Mouse (Mus musculus) forebrain, embryonic 15.5 days (tissue): Measurements from ENCODE around the gene Abcf1. TPM values are rescaled to one million over a fixed set of nuclear protein-coding genes. Genes with fewer than 3 reads are reported as not detected.

Source experiments
- ATAC-seq: fragments of 200-750 bp; cut with Nextera tagmentation; replicated peaks from 2 replicates; pipeline ENCODE4 v1.8.0; 2017; ENCODE audit warnings: mild to moderate bottlenecking, moderate TSS enrichment, moderate library complexity
- H3K27ac ChIP-seq: fragments of 300-500 bp; sonication (generic); replicated peaks from 2 replicates; pipeline ENCODE4 v1.5.1; 2015; ENCODE audit warnings: mild to moderate bottlenecking, inconsistent platforms
- H3K27me3 ChIP-seq: fragments of 300-500 bp; sonication (generic); 2 replicates; pipeline ENCODE4 v1.6.1; 2015; ENCODE audit warnings: inconsistent platforms
- H3K36me3 ChIP-seq: fragments of 300-500 bp; sonication (generic); 2 replicates; pipeline ENCODE4 v1.6.1; 2015; ENCODE audit warnings: mild to moderate bottlenecking, inconsistent platforms
- H3K4me1 ChIP-seq: fragments of 300-500 bp; sonication (generic); 2 replicates; pipeline ENCODE4 v1.6.1; 2015; ENCODE audit warnings: inconsistent platforms
- H3K4me2 ChIP-seq: fragments of 300-500 bp; sonication (generic); replicated peaks from 2 replicates; pipeline ENCODE4 v1.6.1; 2015; ENCODE audit warnings: mild to moderate bottlenecking, inconsistent platforms
- H3K4me3 ChIP-seq: fragments of 300-500 bp; sonication (generic); 2 replicates; pipeline ENCODE4 v1.5.1; 2015; ENCODE audit warnings: mild to moderate bottlenecking, inconsistent platforms
- H3K9ac ChIP-seq: fragments of 300-500 bp; sonication (generic); replicated peaks from 2 replicates; pipeline ENCODE4 v1.6.1; 2015; ENCODE audit warnings: mild to moderate bottlenecking, inconsistent platforms
- H3K9me3 ChIP-seq: fragments of 300-500 bp; sonication (generic); 2 replicates; pipeline ENCODE4 v1.6.1; 2016; ENCODE audit warnings: inconsistent platforms
- WGBS: fragments of 180-500 bp; shearing (Covaris S2); methylation state at CpG from one replicate; pipeline ENCODE4 v1.1.7; 2015; ENCODE audit warnings: mixed read lengths; 5-methylcytosine and 5-hydroxymethylcytosine counted together
- polyA plus RNA-seq: library from polyadenylated mRNA; unstranded; fragments of >200 nt; fragmentation: Nextera tagmentation; extraction: Ambion mirVana; gene quantifications from 2 replicates; pipeline ENCODE4 v1.2.1, GENCODE M21; 2015

Abcf1 gene
- polyA plus RNA-seq, 1 experiment from 2014 or later: 88.3 TPM

- 52% methylated on average over 12 of the region's 12 CpGs for WGBS
- H3K36me3 ChIP-seq: no peaks in the 10 kb centered on the region
- no peak overlapping the region for H3K4me3 ChIP-seq
- H3K4me1 ChIP-seq: peaks cover 26% of the 10 kb centered on the region
- no peaks in the 10 kb centered on the region for H3K9me3 ChIP-seq
- no peaks in the 10 kb centered on the region for H3K27me3 ChIP-seq
- no peak for ATAC-seq
- H3K27ac ChIP-seq: no peak overlapping the region
- H3K4me2 ChIP-seq: no peak overlapping the region
- no peak overlapping the region for H3K9ac ChIP-seq
Observed at GRCm38 (mm10) chr17:35997713-35998510, 28.4 kb upstream of the Abcf1 start.

DNA sequence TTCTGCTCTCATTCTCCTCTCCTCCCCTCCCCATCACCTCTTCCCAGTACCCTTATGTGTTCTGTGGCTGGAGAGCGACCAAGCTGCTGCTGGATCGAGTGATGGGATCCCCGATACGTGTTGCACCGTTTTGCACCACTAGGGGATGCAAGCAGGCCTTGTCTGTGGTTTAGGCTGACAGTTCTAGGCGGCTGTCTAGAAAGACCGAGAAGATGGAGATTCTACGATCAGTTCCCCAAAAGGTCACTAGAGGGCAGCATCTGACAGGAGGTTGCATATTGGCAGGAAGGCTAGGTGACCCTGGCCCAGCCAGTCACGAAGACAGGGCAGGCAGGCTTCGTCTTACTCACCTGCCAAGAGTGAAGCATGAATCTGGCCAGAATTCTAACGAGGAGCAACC is 27.4 kb upstream of the Abcf1 start:
- H3K4me1 ChIP-seq: peaks cover 26% of the 10 kb centered on the region
- no peaks in the 10 kb centered on the region for H3K9me3 ChIP-seq
- no peak overlapping the region for H3K4me2 ChIP-seq
- peak; percentile 65 for ATAC-seq
- no peak overlapping the region for H3K27ac ChIP-seq
- H3K36me3 ChIP-seq: no peaks in the 10 kb centered on the region
- H3K4me3 ChIP-seq: no peak overlapping the region
- H3K9ac ChIP-seq: no peak overlapping the region
- 2% methylated on average over 11 of the region's 11 CpGs for WGBS
- no peaks in the 10 kb centered on the region for H3K27me3 ChIP-seq

DNA sequence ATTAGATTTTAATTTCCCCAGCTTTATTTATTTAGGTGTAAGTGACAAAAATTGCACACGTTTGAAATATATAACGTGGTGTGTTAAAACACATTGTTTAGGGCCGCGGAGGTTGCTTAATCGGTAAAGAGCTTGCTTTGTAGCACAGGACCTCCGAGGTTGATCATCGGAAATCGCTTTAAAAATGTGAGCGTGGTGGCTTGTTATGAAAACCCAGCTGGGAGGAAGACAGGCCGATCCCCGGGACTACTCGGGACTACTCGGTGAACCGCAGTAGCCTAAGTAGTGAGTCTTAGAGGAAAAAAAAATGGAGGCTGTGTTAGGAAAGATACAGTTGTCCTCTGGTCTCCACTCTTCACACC is 25.3 kb upstream of the Abcf1 start:
- WGBS: under 1% methylated on average over 14 of the region's 14 CpGs
- Histone ChIP-seq H3K36me3 (peaks cover 1% of the 10 kb centered on the region; the same call in 1 of the 2 replicates), H3K9ac (peak overlapping the region; percentile 59), H3K4me1 (peaks cover 26% of the 10 kb centered on the region), H3K27ac (peak overlapping the region; percentile 79), H3K4me2 (peak overlapping the region; percentile 65), H3K9me3 (no peaks in the 10 kb centered on the region), H3K27me3 (no peaks in the 10 kb centered on the region), H3K4me3 (peak overlapping the region; percentile 66)
- ATAC-seq: no peak

GRCm38 (mm10) chr17:35994175-35994878 is 24.8 kb upstream of the Abcf1 start:
- no peaks in the 10 kb centered on the region for H3K27me3 ChIP-seq
- H3K4me2 ChIP-seq: peak overlapping the region; percentile 65
- ATAC-seq: peak; percentile 80
- no peaks in the 10 kb centered on the region for H3K9me3 ChIP-seq
- peak overlapping the region; percentile 59 for H3K9ac ChIP-seq
- WGBS: 2% methylated on average over 31 of the region's 31 CpGs
- peak overlapping the region; percentile 79 for H3K27ac ChIP-seq
- H3K4me3 ChIP-seq: peak overlapping the region; percentile 66
- peaks cover 7% of the 10 kb centered on the region; the same call in 1 of the 2 replicates for H3K36me3 ChIP-seq
- H3K4me1 ChIP-seq: peaks cover 26% of the 10 kb centered on the region

DNA sequence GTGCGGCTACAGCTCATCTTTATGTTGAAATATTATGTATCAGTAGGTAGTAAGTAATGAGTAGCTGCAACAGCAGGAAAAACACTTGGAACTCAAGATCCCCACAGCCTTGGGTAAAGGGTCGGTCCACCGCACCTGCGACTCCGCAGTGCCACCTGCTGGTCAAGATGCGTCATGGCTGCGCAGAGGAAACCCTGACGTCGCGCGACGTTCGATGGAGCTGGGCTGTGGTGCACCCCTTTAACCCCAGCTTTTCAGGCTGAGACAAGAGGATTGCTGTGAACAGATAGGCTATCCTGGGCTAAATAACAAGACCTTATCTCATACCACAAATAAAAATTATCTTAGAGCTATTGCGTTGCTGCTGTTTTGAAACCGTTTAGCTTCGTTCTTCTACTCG is 24.1 kb upstream of the Abcf1 start:
- ATAC-seq: peak; percentile 74

GRCm38 (mm10) chr17:35991781-35992180 is 22.2 kb upstream of the Abcf1 start:
- 58% methylated on average over 10 of the region's 10 CpGs for WGBS
- Histone ChIP-seq H3K9ac (no peak overlapping the region), H3K27me3 (no peaks in the 10 kb centered on the region), H3K27ac (no peak overlapping the region), H3K36me3 (peaks cover 27% of the 10 kb centered on the region), H3K4me1 (peaks cover 16% of the 10 kb centered on the region), H3K9me3 (no peaks in the 10 kb centered on the region), H3K4me3 (no peak overlapping the region), H3K4me2 (no peak overlapping the region)
- no peak for ATAC-seq

More for the DNA sequence above, 24.1 kb upstream of the Abcf1 start:
- Histone ChIP-seq H3K4me2 (peak overlapping the region; percentile 65), H3K36me3 (peaks cover 12% of the 10 kb centered on the region), H3K4me1 (peaks cover 26% of the 10 kb centered on the region), H3K9me3 (no peaks in the 10 kb centered on the region), H3K27ac (no peak overlapping the region), H3K27me3 (no peaks in the 10 kb centered on the region), H3K4me3 (peak overlapping the region; percentile 66), H3K9ac (no peak overlapping the region)
- 7% methylated on average over 17 of the region's 17 CpGs for WGBS

- Histone ChIP-seq H3K27me3 (no peaks in the 10 kb centered on the region), H3K27ac (no peak overlapping the region), H3K4me3 (no peak overlapping the region), H3K4me2 (no peak overlapping the region), H3K9me3 (no peaks in the 10 kb centered on the region), H3K36me3 (peaks cover 36% of the 10 kb centered on the region), H3K9ac (no peak overlapping the region), H3K4me1 (peaks cover 22% of the 10 kb centered on the region)
- 91% methylated on average over 9 of the region's 9 CpGs for WGBS
- no peak for ATAC-seq
Observed at GRCm38 (mm10) chr17:35981776-35982175, 12.2 kb upstream of the Abcf1 start.

GRCm38 (mm10) chr17:35980363-35980754 is 10.8 kb upstream of the Abcf1 start:
- Histone ChIP-seq H3K36me3 (peaks cover 27% of the 10 kb centered on the region), H3K9me3 (no peaks in the 10 kb centered on the region), H3K4me2 (peak overlapping the region; percentile 86), H3K4me3 (peak overlapping the region; percentile 91), H3K9ac (peak overlapping the region; percentile 66), H3K27me3 (no peaks in the 10 kb centered on the region), H3K4me1 (peaks cover 22% of the 10 kb centered on the region), H3K27ac (peak overlapping the region; percentile 97)
- under 1% methylated on average over 29 of the region's 29 CpGs for WGBS
- peak; percentile 55 for ATAC-seq

DNA sequence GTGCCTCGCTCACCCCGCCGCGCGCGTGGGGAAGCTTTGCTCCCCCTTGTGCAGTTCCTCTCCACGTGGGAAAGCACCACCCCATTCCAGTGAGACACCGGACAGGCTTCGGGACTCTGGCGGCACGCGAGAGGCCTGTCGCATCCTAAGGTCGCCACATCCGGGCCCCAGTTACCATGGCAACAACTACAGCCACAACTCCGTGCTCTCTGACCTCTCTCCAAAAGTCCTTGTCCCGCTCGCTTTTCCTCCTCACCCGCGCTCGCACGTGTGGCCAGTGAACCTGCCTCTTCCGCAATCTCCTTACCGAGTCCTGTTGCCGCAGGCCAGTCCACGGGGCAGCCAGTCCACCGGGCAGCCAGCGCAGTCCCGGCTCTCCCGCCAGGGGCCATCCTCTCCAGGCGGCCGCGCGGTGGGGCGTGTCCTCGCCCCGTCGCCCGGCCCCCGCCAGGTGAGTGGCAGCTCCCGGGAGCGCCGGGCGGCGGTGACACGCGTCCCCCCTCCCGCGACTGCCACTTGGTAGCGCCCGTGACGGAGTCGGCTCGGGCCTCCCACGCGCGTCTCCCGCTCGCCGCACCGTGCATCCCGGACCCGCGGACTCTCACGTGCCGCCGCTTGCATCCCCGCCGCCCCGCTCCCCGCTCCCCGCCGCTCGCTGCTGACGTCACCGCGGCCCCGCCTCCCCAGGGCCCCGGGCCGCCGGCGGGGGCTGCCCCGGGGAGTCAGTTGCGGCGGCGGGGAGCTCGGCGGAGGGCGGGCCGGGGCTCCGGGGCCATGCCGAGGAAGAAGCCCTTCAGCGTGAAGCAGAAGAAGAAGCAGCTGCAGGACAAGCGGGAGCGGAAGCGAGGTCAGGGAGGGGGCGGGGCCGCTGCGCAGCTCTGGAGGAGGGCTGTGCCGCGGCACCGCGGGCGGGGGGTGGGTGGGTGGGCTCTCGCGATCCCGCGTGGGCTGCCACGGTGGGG is 10.1 kb upstream of the Abcf1 start, which contains the start of the genes Gnl1 and Prr3:
Gene Gnl1 (plus strand): TSS at position 451 of the 962 bp plus-strand sequence.
Gene Prr3 (minus strand): TSS at position 836 of the 962 bp plus-strand sequence.
- peak within 1 kb of the TSS; percentile 66 for H3K9ac ChIP-seq
- H3K36me3 ChIP-seq: peaks cover 30% of the 10 kb centered on the region
- peaks cover 22% of the 10 kb centered on the region for H3K4me1 ChIP-seq
- WGBS: under 1% methylated on average over 75 of the region's 109 CpGs
- peak within 1 kb of the TSS; percentile 91 for H3K4me3 ChIP-seq
- H3K27ac ChIP-seq: peak within 1 kb of the TSS; percentile 97
- H3K27me3 ChIP-seq: no peaks in the 10 kb centered on the region
- H3K4me2 ChIP-seq: peak within 1 kb of the TSS; percentile 86
- no peaks in the 10 kb centered on the region for H3K9me3 ChIP-seq
- ATAC-seq: peak; percentile 79

- Histone ChIP-seq H3K4me1 (peaks cover 22% of the 10 kb centered on the region), H3K36me3 (peaks cover 34% of the 10 kb centered on the region), H3K4me3 (peak overlapping the region; percentile 91), H3K9ac (peak overlapping the region; percentile 66), H3K27ac (peak overlapping the region; percentile 97), H3K27me3 (no peaks in the 10 kb centered on the region), H3K9me3 (no peaks in the 10 kb centered on the region), H3K4me2 (peak overlapping the region; percentile 86)
- 1% methylated on average over 41 of the region's 41 CpGs for WGBS
- peak; percentile 89 for ATAC-seq
Observed at GRCm38 (mm10) chr17:35978811-35979400, 9.3 kb upstream of the Abcf1 start.

- Histone ChIP-seq H3K4me1 (peaks cover 23% of the 10 kb centered on the region), H3K9me3 (no peaks in the 10 kb centered on the region), H3K4me2 (no peak overlapping the region), H3K27ac (no peak overlapping the region), H3K9ac (no peak overlapping the region), H3K36me3 (peaks cover 28% of the 10 kb centered on the region), H3K27me3 (no peaks in the 10 kb centered on the region), H3K4me3 (no peak overlapping the region)
- WGBS: 72% methylated on average over 1 of the region's 1 CpGs
- no peak for ATAC-seq
Observed at GRCm38 (mm10) chr17:35972131-35972530, 2.6 kb upstream of the Abcf1 start.
